Mouse (Mus musculus) kidney, postnatal 4 days (tissue): ENCODE measurements at regions not wholly inside any gene's neighbourhood (a gene's known extent, or its start where the extent isn't known, plus 50 kb on each side); places are given as distances from the start of the nearest gene placed in this dataset.
A peak's percentile ranks its signal among the peaks of the same experiment; 100 is the strongest.
"Not testable (repeated sequence)": the region's sequence is repeated elsewhere in the genome, so short reads cannot be mapped to it uniquely, and the experiment has no call there.

Experiments
- DNase-seq, 2 experiments: peaks; one replicate each; pipeline ENCODE4 v3.0.0; 2021; ENCODE audit warnings: mixed read lengths in 2 of 2

DNA sequence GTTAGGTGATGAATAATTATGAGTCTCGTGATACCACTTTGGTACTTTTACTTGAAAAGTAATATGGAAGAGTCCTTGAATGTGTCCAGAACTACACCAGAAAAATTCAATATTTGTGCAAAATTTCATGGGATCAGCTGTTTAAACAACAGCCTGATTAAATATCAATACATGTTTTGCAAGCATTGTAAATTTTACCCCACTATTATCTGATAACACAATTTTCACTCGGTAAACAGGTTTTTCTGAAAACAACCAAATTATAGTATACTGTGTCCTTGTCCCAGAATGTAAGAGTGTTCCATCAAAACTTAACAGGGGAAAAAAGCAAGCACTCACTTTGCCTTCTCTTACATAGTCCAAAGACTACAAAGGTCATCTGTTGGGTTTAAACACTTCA, 343.1 kb upstream of the Fign start:
- DNase-seq, result no peak

DNA sequence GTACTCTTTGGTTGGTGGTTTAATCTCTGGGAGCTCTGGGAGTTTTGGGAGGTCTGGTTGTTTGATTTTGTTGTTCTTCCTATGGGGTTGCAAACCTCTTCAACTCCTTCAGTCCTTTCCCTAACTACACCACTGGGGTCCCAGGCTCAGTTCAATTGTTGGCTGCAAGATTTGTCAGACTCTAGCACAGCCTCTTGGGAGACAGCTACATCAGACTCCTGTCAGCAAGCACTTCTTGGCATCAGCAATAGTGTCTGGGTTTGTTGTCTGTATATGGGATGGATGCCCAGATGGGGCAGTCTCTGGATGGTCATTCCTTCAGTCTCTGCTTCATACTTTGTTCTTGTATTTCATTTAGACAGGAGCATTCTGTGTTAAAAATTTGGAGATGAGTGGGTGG, 319.3 kb upstream of the Fign start:
- DNase-seq, result not testable (repeated sequence)

- DNase-seq, result no peak
These were observed 316.0 kb upstream of the Fign start for GRCm38 (mm10) chr2:64413846-64414245.

DNA sequence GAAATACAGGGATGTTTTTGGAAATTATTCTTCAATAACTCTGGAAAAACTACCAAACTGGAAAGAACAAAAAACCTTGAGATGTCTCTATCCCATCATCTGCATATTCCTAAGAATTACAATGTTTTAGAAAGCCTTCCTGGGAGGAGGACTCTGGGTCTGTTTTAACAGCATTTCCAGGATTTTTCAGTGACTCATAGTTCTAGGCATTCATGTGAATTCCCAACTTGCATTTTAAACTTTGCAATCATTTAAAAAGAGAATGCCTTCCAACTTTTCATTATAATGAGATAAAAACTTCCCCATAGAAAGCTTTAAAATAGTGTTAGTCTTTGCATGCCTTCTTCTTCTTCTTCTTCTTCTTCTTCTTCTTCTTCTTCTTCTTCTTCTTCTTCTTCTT, 315.4 kb upstream of the Fign start:
- no peak for DNase-seq

DNA sequence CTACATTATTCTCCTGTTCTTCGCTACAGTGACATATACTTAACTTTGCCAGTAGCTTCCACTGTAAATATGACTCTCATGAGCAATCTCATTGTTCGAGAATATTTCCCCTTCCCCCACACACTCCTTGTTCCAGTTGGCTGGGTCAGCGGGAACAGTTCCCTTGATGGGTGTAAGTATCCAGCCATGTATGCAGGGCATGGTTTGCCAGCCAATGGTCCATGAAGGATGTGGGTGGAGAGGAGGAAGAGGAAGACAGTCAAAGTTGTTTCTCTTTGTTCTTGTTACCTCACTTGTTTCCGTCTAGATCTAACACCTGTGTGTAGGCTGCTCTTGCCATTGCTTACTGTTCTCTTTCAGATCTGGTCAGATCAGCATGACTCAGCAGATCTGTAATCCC, 298.1 kb upstream of the Fign start:
- peak; percentile 9 to 13 for DNase-seq

DNA sequence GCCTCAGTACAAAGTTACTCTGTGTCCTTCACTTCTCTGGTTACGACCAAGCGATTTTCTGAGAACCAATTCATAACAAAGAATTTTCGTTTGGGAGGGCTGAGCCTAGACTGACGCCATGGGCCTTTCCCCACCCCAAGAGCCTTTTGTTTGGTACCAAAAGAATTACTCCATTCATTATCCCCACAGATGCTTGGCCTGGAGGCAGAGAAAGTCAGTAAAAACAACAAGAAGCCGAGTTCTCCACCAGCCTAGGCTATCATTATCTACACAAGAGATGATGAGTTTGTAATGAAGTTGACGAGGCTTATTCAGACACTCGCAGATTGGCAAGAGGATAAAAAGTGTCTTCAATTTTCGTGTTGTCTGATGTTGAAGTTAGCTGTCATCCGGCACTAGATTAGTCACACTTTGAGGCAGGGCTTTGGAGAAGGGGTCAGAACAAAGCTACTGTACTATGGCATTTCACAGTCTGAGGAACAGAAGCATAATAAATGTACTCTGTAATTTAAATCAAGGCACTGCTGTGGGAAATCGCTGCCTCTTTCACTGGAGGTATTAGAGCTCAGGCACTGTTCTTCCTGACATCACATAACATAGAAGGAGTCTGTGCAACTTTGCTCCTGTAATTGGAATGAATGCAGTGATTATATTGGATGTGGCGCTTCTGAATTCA, 296.9 kb upstream of the Fign start:
- no peak for DNase-seq

- DNase-seq, result no peak
These were observed 296.4 kb upstream of the Fign start for GRCm38 (mm10) chr2:64394199-64394598.

GRCm38 (mm10) chr2:64369791-64370190, 272.0 kb upstream of the Fign start:
- no peak for DNase-seq

DNA sequence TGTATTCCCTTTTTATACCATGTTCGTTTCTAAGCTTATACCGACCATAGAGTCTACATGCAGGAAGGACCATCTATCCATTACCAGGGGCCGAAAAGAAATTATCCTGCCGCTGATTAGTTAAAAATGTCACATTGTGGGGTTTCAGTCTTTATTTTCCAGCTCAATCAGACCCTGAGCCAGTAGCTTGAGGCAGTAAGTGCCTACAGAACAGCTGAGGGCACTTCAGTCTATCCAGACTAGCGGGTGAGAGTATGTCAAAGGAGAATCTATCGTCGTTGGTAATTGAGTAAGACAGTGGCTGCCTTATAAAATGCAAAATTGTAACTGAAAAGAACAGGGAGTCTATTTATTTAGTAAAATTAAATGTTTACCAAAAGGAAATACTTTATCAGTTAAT, 269.4 kb upstream of the Fign start:
- no peak for DNase-seq

DNA sequence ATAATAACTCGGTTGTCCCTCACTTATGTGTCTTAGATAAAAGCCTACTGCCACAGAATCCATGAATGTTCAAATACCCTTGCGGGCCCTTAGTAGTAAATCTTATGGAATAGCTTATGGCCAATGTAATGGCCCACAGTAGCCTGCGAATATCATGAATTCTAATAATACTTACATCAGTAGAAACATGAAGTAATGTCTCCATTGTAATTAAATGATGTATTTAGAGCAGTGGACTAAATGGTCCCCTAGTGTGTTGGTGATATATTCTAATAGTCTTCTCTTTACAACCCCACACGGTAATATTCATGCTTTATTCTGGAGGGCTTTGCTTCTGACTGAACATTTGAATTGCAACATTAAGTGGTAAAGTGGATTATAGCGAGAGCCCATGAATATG, 268.7 kb upstream of the Fign start:
- no peak for DNase-seq

DNA sequence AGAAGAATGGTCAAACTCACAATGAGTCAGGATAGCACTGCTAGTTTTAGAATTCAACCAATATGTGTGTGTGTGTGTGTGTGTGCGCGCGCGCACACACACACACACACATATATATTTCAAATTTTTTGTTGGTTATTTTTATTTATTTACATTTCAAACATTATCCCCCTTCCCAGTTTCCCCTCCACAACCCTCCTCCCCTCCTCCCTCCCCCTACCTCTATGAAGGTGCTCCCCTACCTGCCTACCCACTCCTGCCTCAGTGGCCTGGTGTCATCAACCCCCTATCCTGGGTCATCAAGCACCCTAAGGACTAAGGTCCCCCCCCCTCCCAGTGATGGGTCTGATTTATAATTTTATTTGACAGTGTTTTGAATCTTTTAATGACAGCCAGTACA, 258.4 kb upstream of the Fign start:
- no peak for DNase-seq

GRCm38 (mm10) chr2:64325499-64325898, 227.7 kb upstream of the Fign start:
- DNase-seq, result no peak
